Mouse (Mus musculus) hindbrain, embryonic 11.5 days (tissue): ENCODE data around the gene A930009A15Rik. TPM values are rescaled to one million over a fixed set of nuclear protein-coding genes. Genes with fewer than 3 reads are reported as not detected.
A peak's percentile ranks its signal among the peaks of the same experiment; 100 is the strongest.

Experiments
- ATAC-seq: fragments of 200-750 bp; cut with Nextera tagmentation; 2 replicates; pipeline ENCODE4 v1.8.0; 2017; ENCODE audit warnings: mild to moderate bottlenecking, moderate TSS enrichment, moderate library complexity; ENCODE audit not compliant: low FRiP score
- DNase-seq: peaks from one replicate; pipeline ENCODE4 v3.0.0-alpha.2; 2015; ENCODE audit warnings: low spot score
- H3K27ac ChIP-seq: fragments of 300-500 bp; sonication (generic); 2 replicates; pipeline ENCODE4 v1.5.1; 2014; ENCODE audit warnings: mild to moderate bottlenecking, low read depth, low read length
- H3K27me3 ChIP-seq: fragments of 300-500 bp; sonication (generic); 2 replicates; pipeline ENCODE4 v1.6.1; 2014; ENCODE audit warnings: mild to moderate bottlenecking, low read length, moderate library complexity, mixed read lengths; ENCODE audit not compliant: control insufficient read depth, insufficient read depth
- H3K36me3 ChIP-seq: fragments of 300-500 bp; sonication (generic); 2 replicates; pipeline ENCODE4 v1.6.1; 2014; ENCODE audit warnings: mild to moderate bottlenecking, low read length, moderate library complexity, mixed read lengths; ENCODE audit not compliant: control insufficient read depth, insufficient read depth
- H3K4me1 ChIP-seq: fragments of 300-500 bp; sonication (generic); replicated peaks from 2 replicates; pipeline ENCODE4 v1.6.1; 2014; ENCODE audit warnings: low read length, mixed read lengths; ENCODE audit not compliant: control insufficient read depth, insufficient read depth
- H3K4me2 ChIP-seq: fragments of 300-500 bp; sonication (generic); replicated peaks from 2 replicates; pipeline ENCODE4 v1.6.1; 2014; ENCODE audit warnings: mild to moderate bottlenecking, low read depth, low read length
- H3K4me3 ChIP-seq: fragments of 300-500 bp; sonication (generic); 2 replicates; pipeline ENCODE4 v1.5.1; 2014; ENCODE audit warnings: low read depth, low read length
- H3K9ac ChIP-seq: fragments of 300-500 bp; sonication (generic); 2 replicates; pipeline ENCODE4 v1.6.1; 2014; ENCODE audit warnings: low read depth, low read length
- H3K9me3 ChIP-seq: fragments of 300-500 bp; sonication (generic); 2 replicates; pipeline ENCODE4 v1.6.1; 2016; ENCODE audit warnings: low read length; ENCODE audit not compliant: control insufficient read depth
- WGBS: fragments of 180-500 bp; shearing (Covaris S2); extraction: QIAGEN DNeasy Blood & Tissue Kit; methylation state at CpG from one replicate; pipeline ENCODE4 v1.1.7; 2014; 5-methylcytosine and 5-hydroxymethylcytosine counted together
- polyA plus RNA-seq: library from polyadenylated mRNA; unstranded; fragments of >200 nt; fragmentation: Nextera tagmentation; extraction: Ambion mirVana; gene quantifications from 2 replicates; pipeline ENCODE4 v1.2.1, GENCODE M21; 2014

The A930009A15Rik gene
- polyA plus RNA-seq, 1 experiment from 2014 or later = 0.40 TPM

DNA sequence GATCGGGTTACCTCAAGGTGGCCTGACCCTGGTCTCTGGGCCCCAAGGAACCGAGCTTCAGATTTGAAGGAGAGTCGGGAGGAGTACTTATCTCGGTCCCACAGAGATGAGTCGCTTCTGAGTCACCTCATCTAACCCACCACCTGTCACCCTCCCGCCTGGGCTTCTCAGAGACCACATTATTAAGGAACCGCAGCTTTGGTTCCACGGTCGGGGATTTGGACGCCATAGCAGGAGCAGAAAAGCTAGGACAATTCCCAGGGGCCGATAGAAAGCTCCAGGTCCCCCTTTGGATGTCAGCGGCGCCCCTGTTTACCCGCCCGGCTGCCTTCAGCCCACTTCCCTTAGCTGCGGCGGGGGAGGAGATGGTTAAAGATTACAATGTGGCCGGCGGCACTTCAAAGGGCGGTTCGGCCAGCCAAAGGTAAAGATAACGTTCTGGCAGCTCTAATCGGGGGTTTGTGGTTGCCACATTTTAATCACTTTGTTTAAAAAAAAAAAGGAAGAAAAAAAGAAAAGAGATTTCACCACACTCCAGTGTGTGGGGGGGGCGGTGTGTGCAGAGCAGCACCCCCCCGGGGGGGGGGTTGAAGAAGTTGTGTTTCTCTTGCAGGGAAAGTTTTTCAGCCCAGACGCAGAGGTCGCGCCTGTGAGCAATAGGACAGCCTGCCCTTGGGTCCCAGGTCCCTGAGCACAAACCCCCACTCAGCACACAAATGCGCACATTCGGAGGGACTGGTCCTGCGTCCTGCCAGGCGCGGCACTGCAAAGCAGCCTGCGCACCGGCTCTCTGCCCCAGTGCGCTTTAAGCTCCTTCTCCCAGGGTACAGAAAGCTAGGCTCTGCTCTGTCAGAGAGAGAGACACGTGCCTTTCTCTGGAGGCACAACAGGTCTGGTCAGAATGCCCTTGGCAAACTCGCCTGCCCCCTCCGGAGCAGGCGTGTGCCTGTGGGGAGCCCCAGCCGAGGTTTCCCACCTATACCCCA, 16.8 kb downstream of the A930009A15Rik start:
- under 1% methylated on average over 41 of the region's 41 CpGs for WGBS
- Histone ChIP-seq H3K4me1 (peaks cover 2% of the 10 kb centered on the region), H3K9ac (peak overlapping the region; percentile 40), H3K9me3 (no peaks in the 10 kb centered on the region), H3K27ac (no peak overlapping the region), H3K27me3 (peaks cover 22% of the 10 kb centered on the region; the same call in 1 of the 2 replicates), H3K4me3 (peak overlapping the region; percentile 58), H3K4me2 (peak overlapping the region; percentile 92), H3K36me3 (no peaks in the 10 kb centered on the region)
- ATAC-seq = peak; percentile 81
- DNase-seq = peak; percentile 58

DNA sequence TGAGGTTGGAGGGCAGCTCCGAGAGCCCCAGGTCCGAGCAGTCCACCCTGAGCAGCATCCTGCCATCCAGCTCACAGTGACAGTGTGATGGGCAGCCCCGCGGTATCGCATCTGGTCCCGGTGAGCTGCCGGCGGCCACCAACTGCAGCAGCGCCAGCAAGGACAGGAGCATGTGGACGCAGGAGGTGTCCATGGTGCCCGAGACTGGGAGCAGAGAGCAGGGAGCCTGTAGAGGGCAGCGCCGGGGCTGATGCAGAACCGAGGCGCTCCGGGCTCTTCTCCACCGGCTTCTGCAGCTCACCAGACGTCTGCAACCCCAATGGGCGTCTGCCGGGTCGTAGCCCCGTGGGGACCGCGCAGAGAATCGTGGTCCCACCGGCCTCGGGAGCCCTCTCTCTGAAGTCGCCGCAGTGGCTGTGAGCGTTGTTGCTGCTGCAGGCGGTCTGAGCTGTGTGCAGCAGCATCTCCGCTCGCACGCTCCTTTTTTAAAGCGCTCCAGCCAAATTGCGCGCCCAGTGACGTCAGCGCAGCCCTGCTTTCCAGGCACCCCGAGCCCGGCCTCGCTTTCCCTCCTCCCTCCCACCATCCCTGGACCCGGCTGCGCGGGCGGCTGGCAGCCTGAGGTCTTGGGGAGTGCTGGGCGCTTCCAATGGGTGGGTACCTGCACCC, 17.6 kb downstream of the A930009A15Rik start, which contains the start of gene Lgr5:
TSS of gene Lgr5 (minus strand) at position 480 of the 669 bp plus-strand sequence.
- DNase-seq = peak; percentile 83
- WGBS = under 1% methylated on average over 44 of the region's 47 CpGs
- H3K4me3 ChIP-seq = peak within 1 kb of the TSS; percentile 58
- ATAC-seq = peak; percentile 89
- no peaks in the 10 kb centered on the region for H3K9me3 ChIP-seq
- peaks cover 2% of the 10 kb centered on the region for H3K4me1 ChIP-seq
- H3K4me2 ChIP-seq = peak within 1 kb of the TSS; percentile 92
- H3K36me3 ChIP-seq = no peaks in the 10 kb centered on the region
- peak within 1 kb of the TSS; percentile 35 for H3K9ac ChIP-seq
- H3K27ac ChIP-seq = no peak within 1 kb of the TSS
- peaks cover 22% of the 10 kb centered on the region; the same call in 1 of the 2 replicates for H3K27me3 ChIP-seq

DNA sequence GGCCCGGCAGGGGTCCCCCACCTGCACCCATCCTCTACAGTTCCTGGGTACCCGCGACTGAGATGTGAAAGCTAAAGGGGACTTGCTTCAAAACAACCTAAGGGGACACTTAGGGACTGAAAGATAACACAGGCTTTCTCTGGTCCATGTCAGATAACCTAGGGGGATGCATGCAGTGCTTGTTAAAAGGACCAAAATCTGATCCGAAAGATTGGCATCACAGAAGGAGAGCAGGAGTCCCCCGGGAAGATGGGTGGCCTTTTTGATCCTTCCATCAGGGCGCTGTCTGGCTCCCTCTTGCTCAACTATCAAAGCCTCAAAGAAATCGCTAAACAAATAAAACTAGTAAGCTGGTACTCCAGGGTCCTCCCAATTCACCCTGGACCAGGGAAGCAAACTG, 18.2 kb downstream of the A930009A15Rik start:
- Histone ChIP-seq H3K4me1 (peaks cover 2% of the 10 kb centered on the region), H3K27ac (no peak overlapping the region), H3K4me2 (peak overlapping the region; percentile 92), H3K9ac (peak overlapping the region; percentile 35), H3K36me3 (no peaks in the 10 kb centered on the region), H3K4me3 (peak overlapping the region; percentile 58), H3K9me3 (no peaks in the 10 kb centered on the region), H3K27me3 (peaks cover 22% of the 10 kb centered on the region; the same call in 1 of the 2 replicates)
- ATAC-seq (no peak), DNase-seq (no peak)
- 0% methylated on average over 7 of the region's 7 CpGs for WGBS

DNA sequence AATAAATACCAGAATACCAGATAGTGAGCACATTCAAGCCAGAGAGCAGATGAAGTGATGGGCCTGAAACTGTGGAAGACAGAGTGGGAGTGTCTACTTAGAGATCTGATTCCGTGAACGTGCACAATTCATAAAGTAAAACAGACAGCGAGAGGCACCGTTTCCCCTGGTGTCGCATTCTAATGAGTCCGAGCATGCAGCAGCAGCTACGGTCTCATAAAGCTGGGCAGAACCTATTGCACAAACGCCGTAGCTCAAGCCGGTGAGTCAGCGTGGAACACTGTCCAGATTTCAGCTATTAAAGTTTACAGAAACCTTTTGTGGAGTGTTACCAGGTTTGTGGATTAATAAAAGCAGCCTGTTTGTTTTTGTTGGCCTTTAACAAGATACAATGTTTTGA, 23.4 kb downstream of the A930009A15Rik start:
- ATAC-seq (no peak), DNase-seq (no peak)
- Histone ChIP-seq H3K4me2 (no peak overlapping the region), H3K27me3 (no peaks in the 10 kb centered on the region), H3K27ac (no peak overlapping the region), H3K4me3 (no peak overlapping the region), H3K4me1 (no peaks in the 10 kb centered on the region; the same call in 1 of the 2 replicates), H3K9me3 (no peaks in the 10 kb centered on the region), H3K9ac (no peak overlapping the region), H3K36me3 (no peaks in the 10 kb centered on the region)
- WGBS = 59% methylated on average over 11 of the region's 11 CpGs

DNA sequence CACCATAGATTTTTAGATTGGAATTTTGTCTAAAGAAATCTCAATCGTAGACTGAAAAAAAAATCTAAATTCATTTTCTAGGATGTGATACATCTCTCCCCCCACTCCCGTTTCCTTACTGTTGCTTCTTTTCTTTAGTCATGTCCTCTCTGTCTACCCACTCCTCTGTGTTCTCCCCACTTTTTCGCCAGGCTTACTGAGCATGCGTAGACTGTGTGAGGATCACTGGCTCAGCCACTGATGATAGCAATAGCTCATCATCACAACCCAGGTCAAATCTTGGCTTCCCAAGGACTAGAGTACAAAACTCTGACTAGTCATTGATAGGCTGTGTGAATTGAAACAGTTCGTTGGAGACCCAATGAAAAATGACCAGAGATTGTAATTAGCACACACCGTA, 23.9 kb downstream of the A930009A15Rik start:
- DNase-seq = no peak
- 90% methylated on average over 6 of the region's 6 CpGs for WGBS
- Histone ChIP-seq H3K9ac (no peak overlapping the region), H3K9me3 (no peaks in the 10 kb centered on the region), H3K36me3 (no peaks in the 10 kb centered on the region), H3K27ac (no peak overlapping the region), H3K4me1 (no peaks in the 10 kb centered on the region), H3K4me2 (no peak overlapping the region), H3K27me3 (no peaks in the 10 kb centered on the region), H3K4me3 (no peak overlapping the region)
- no peak for ATAC-seq

DNA sequence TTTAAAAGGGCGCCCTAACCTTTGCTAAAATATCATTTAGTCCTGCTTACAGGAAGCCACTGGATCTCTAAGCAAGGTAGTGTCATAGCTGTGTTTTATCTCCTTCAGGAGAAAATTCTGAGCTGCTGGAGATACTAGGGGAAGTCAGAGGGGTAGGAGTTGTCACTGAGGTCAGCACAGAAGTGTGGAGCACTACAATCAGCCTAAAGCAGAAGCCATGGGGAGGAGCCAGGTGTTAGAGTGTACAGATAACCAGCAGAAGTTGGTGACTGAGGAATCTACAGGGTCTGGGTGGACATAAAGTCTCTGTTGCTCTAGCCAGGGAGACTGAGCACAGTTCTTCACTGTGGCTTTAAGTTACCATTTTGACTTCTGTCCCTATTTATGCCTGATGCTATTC, 26.0 kb downstream of the A930009A15Rik start:
- Histone ChIP-seq H3K27me3 (no peaks in the 10 kb centered on the region), H3K4me2 (no peak overlapping the region)
- ATAC-seq = no peak

DNA sequence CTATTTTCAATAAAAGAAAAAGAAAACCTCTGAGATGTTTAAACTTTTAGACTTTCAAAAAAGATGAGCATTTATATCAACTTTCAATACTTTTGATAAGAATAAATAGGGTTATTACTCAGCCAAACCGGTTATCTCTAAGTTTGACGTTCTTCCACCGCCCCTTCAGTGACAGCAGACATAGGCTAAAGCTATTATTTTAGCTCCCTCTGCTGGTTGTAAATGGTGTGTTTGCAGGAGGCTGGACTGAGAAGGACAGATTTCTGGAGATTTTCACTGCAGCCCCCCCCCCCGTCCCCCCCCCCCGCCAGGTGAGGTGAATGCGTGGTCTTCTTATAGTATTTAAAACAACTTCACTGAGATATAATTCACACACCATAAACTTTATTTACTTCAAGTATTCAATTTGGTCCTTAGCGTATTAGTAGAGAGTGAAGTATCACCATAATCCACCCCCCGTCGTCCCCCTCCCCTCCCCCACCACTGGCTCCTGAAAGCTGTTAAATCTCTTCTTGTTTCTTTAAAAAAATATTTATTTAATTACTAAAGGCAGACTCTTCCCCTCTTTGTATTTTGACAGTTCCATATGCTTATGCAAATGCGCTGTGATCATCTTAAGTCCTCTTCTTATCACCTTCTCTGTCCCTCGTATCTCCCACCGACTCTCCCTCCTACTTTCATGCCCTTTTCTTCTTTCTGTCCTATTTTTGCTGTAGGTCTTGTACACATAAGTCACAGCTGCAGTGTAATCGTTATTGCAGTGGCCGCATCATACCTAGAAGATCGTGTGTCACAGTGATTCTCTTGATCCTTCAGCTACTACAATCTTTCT, 47.9 kb downstream of the A930009A15Rik start:
- Histone ChIP-seq H3K27me3 (no peaks in the 10 kb centered on the region), H3K9ac (no peak overlapping the region), H3K4me2 (peak overlapping the region; percentile 39), H3K4me3 (peak overlapping the region; percentile 18), H3K9me3 (no peaks in the 10 kb centered on the region), H3K27ac (no peak overlapping the region), H3K4me1 (no peaks in the 10 kb centered on the region), H3K36me3 (no peaks in the 10 kb centered on the region)
- ATAC-seq = peak; percentile 90
- WGBS = 13% methylated on average over 13 of the region's 15 CpGs
- peak; percentile 75 for DNase-seq

More for the DNA sequence above, 26.0 kb downstream of the A930009A15Rik start:
- Histone ChIP-seq H3K27ac (no peak overlapping the region), H3K4me3 (no peak overlapping the region), H3K36me3 (no peaks in the 10 kb centered on the region), H3K4me1 (no peaks in the 10 kb centered on the region), H3K9me3 (no peaks in the 10 kb centered on the region), H3K9ac (no peak overlapping the region)
- 97% methylated on average over 1 of the region's 1 CpGs for WGBS
- DNase-seq = no peak

DNA sequence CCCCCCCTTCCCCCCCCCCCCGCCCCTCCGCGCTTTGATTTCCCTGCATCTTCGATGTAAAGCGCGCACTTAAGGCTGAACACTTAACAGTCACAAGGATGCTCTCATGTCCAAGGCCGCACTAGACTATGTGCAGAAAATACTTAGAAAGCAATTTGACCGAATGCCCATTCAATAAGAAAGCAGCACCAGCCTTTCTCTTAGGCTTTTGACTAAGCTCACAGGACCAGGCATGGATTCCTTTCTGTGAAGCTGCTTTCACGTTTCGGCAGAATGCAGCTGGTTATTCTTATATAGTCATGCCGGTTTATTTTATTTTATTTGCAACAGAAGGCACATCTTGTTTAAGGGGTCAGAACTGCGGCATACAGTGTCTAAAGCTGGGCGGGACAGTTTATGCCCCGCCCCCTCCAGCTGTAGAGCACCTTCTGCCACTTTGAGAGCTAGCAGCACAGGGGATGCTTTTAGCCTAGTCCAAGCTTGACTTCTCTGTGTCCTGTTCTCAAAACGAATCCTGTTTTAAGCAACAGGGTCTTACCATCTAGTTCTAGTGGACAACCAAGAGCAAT, 48.6 kb downstream of the A930009A15Rik start:
- ATAC-seq = peak; percentile 78; the same call in 1 of the 2 replicates
- Histone ChIP-seq H3K9me3 (no peaks in the 10 kb centered on the region), H3K4me3 (peak overlapping the region; percentile 18), H3K27me3 (no peaks in the 10 kb centered on the region), H3K9ac (no peak overlapping the region), H3K27ac (no peak overlapping the region), H3K4me2 (peak overlapping the region; percentile 39), H3K4me1 (no peaks in the 10 kb centered on the region), H3K36me3 (no peaks in the 10 kb centered on the region)
- DNase-seq = peak; percentile 47
- 20% methylated on average over 15 of the region's 15 CpGs for WGBS
